Mouse (Mus musculus) CH12F3 (cell line): ENCODE measurements around the gene Wdr73.

Experiments
- in situ Hi-C: fragments of 300-500 bp; cut with MboI; formaldehyde crosslinking; loops from 2 replicates; pipeline ENCODE4 v1.14.3; 2020; ENCODE audit warnings: low sequenced_read_pairs

The Wdr73 gene

GRCm38 (mm10) chr7:80857181-80857580, 43.9 kb downstream of the Wdr73 start:
- in situ Hi-C loops: loop anchor here (5.0 kb wide), 1 partner anchor 300 kb away; no protein-coding TSS in a partner anchor

GRCm38 (mm10) chr7:80855316-80855715, 45.8 kb downstream of the Wdr73 start:
- in situ Hi-C loops: loop anchor here (5.0 kb wide), 1 partner anchor 302 kb away; no protein-coding TSS in a partner anchor

- in situ Hi-C loops: loop anchor here (5.0 kb wide), 1 partner anchor 121 kb away; no protein-coding TSS in a partner anchor
These were observed 47.9 kb downstream of the Wdr73 start for GRCm38 (mm10) chr7:80853218-80853617.

GRCm38 (mm10) chr7:80850520-80850919, 50.5 kb downstream of the Wdr73 start:
- in situ Hi-C loops: loop anchor here (5.0 kb wide), 1 partner anchor 118 kb away; no protein-coding TSS in a partner anchor

- in situ Hi-C loops: loop anchor here (5.0 kb wide), 1 partner anchor 117 kb away; no protein-coding TSS in a partner anchor
These were observed 51.4 kb downstream of the Wdr73 start for GRCm38 (mm10) chr7:80849710-80850109.

GRCm38 (mm10) chr7:80849267-80849666, 51.8 kb downstream of the Wdr73 start:
- in situ Hi-C loops: no loop called here

GRCm38 (mm10) chr7:80846709-80847108, 54.4 kb downstream of the Wdr73 start:
- in situ Hi-C loops: no loop called here

GRCm38 (mm10) chr7:80846280-80846678, 54.8 kb downstream of the Wdr73 start:
- in situ Hi-C loops: no loop called here

GRCm38 (mm10) chr7:80845621-80846279, 55.3 kb downstream of the Wdr73 start:
- in situ Hi-C loops: no loop called here

- in situ Hi-C loops: no loop called here
These were observed 56.4 kb downstream of the Wdr73 start for GRCm38 (mm10) chr7:80844691-80845090.

GRCm38 (mm10) chr7:80843910-80844640, 57.0 kb downstream of the Wdr73 start:
- in situ Hi-C loops: no loop called here

GRCm38 (mm10) chr7:80843176-80843575, 57.9 kb downstream of the Wdr73 start:
- in situ Hi-C loops: no loop called here

GRCm38 (mm10) chr7:80842132-80842531, 58.9 kb downstream of the Wdr73 start:
- in situ Hi-C loops: no loop called here

- in situ Hi-C loops: no loop called here
These were observed 60.1 kb downstream of the Wdr73 start for GRCm38 (mm10) chr7:80840937-80841336.
